Mouse (Mus musculus): Measurements from ENCODE around the gene Mmp23. TPM values are rescaled to one million over a fixed set of nuclear protein-coding genes. Genes with fewer than 3 reads are reported as not detected.
"Not testable (repeated sequence)": the region's sequence is repeated elsewhere in the genome, so short reads cannot be mapped to it uniquely, and the experiment has no call there.

The Mmp23 gene
- polyA plus RNA-seq, 1 experiment from 2014 or later, result 71.7 TPM

- H3K9me3 ChIP-seq (ENCODE audit: low read length); H3K4me2 ChIP-seq (replicated peaks; ENCODE audit: low read depth, low read length); H3K4me3 ChIP-seq (ENCODE audit: low read length); H3K27ac ChIP-seq (ENCODE audit: low read length); H3K9ac ChIP-seq (replicated peaks; ENCODE audit: low read length); ATAC-seq (ENCODE audit: low FRiP score, low TSS enrichment); H3K27me3 ChIP-seq (ENCODE audit: insufficient read depth, low read length); H3K4me1 ChIP-seq (ENCODE audit: insufficient read depth, low read length): not testable (repeated sequence)
- WGBS, result 96% methylated on average over 2 of the region's 2 CpGs
- peaks cover 69% of the 10 kb centered on the region for H3K36me3 ChIP-seq (ENCODE audit: insufficient read depth, low read length)
Measured at GRCm38 (mm10) chr4:155645308-155645707, 7.9 kb downstream of the Mmp23 start, which contains the start of gene Gm10563. TSS of gene Gm10563 (minus strand) at chr4:155645408.

- H3K36me3 ChIP-seq (ENCODE audit: insufficient read depth, low read length), result peaks cover 60% of the 10 kb centered on the region
- H3K4me3 ChIP-seq (ENCODE audit: low read length), result no peak overlapping the region
- H3K9me3 ChIP-seq (ENCODE audit: low read length), result no peaks in the 10 kb centered on the region
- H3K9ac ChIP-seq (replicated peaks; ENCODE audit: low read length), result no peak overlapping the region
- no peaks in the 10 kb centered on the region for H3K27me3 ChIP-seq (ENCODE audit: insufficient read depth, low read length)
- no peaks in the 10 kb centered on the region for H3K4me1 ChIP-seq (ENCODE audit: insufficient read depth, low read length)
- no peak overlapping the region for H3K27ac ChIP-seq (ENCODE audit: low read length)
- 81% methylated on average over 1 of the region's 1 CpGs for whole genome bisulfite sequencing
- no peak for ATAC-seq (ENCODE audit: low FRiP score, low TSS enrichment)
- H3K4me2 ChIP-seq (replicated peaks; ENCODE audit: low read depth, low read length), result no peak overlapping the region
Measured at GRCm38 (mm10) chr4:155643531-155643930, 9.7 kb downstream of the Mmp23 start.

GRCm38 (mm10) chr4:155635766-155636499 lies 17.3 kb downstream of the Mmp23 start:
- no peak for ATAC-seq (ENCODE audit: low FRiP score, low TSS enrichment)
- Histone ChIP-seq H3K27ac (ENCODE audit: low read length) (no peak overlapping the region), H3K36me3 (ENCODE audit: insufficient read depth, low read length) (peaks cover 69% of the 10 kb centered on the region), H3K4me1 (ENCODE audit: insufficient read depth, low read length) (no peaks in the 10 kb centered on the region), H3K27me3 (ENCODE audit: insufficient read depth, low read length) (no peaks in the 10 kb centered on the region), H3K9ac (replicated peaks; ENCODE audit: low read length) (no peak overlapping the region), H3K4me2 (replicated peaks; ENCODE audit: low read depth, low read length) (no peak overlapping the region), H3K9me3 (ENCODE audit: low read length) (no peaks in the 10 kb centered on the region), H3K4me3 (ENCODE audit: low read length) (no peak overlapping the region)

GRCm38 (mm10) chr4:155630267-155630666 lies 22.9 kb downstream of the Mmp23 start:
- Histone ChIP-seq H3K4me1 (ENCODE audit: insufficient read depth, low read length) (no peaks in the 10 kb centered on the region), H3K4me2 (replicated peaks; ENCODE audit: low read depth, low read length) (no peak overlapping the region), H3K4me3 (ENCODE audit: low read length) (no peak overlapping the region), H3K27me3 (ENCODE audit: insufficient read depth, low read length) (no peaks in the 10 kb centered on the region), H3K36me3 (ENCODE audit: insufficient read depth, low read length) (peaks cover 61% of the 10 kb centered on the region), H3K27ac (ENCODE audit: low read length) (no peak overlapping the region), H3K9me3 (ENCODE audit: low read length) (no peaks in the 10 kb centered on the region), H3K9ac (replicated peaks; ENCODE audit: low read length) (no peak overlapping the region)
- ATAC-seq (ENCODE audit: low FRiP score, low TSS enrichment), result no peak
- 87% methylated on average over 6 of the region's 6 CpGs for WGBS

GRCm38 (mm10) chr4:155624338-155625291 lies 28.6 kb downstream of the Mmp23 start, which contains the start of gene Cdk11b:
TSS of gene Cdk11b (plus strand) at chr4:155624854.
- ATAC-seq (ENCODE audit: low FRiP score, low TSS enrichment), result peak; percentile 100
- Histone ChIP-seq H3K9ac (replicated peaks; ENCODE audit: low read length) (peak within 1 kb of the TSS; percentile 88), H3K4me3 (ENCODE audit: low read length) (peak within 1 kb of the TSS; percentile 92), H3K4me1 (ENCODE audit: insufficient read depth, low read length) (peaks cover 8% of the 10 kb centered on the region; the same call in 1 of the 2 replicates), H3K36me3 (ENCODE audit: insufficient read depth, low read length) (peaks cover 26% of the 10 kb centered on the region), H3K27ac (ENCODE audit: low read length) (peak within 1 kb of the TSS; percentile 95), H3K27me3 (ENCODE audit: insufficient read depth, low read length) (no peaks in the 10 kb centered on the region), H3K4me2 (replicated peaks; ENCODE audit: low read depth, low read length) (peak within 1 kb of the TSS; percentile 89), H3K9me3 (ENCODE audit: low read length) (no peaks in the 10 kb centered on the region)
- under 1% methylated on average over 84 of the region's 84 CpGs for WGBS

- Histone ChIP-seq H3K27ac (ENCODE audit: low read length) (no peak overlapping the region), H3K9ac (replicated peaks; ENCODE audit: low read length) (no peak overlapping the region), H3K9me3 (ENCODE audit: low read length) (no peaks in the 10 kb centered on the region), H3K36me3 (ENCODE audit: insufficient read depth, low read length) (peaks cover 57% of the 10 kb centered on the region), H3K4me3 (ENCODE audit: low read length) (no peak overlapping the region), H3K4me2 (replicated peaks; ENCODE audit: low read depth, low read length) (no peak overlapping the region), H3K27me3 (ENCODE audit: insufficient read depth, low read length) (no peaks in the 10 kb centered on the region), H3K4me1 (ENCODE audit: insufficient read depth, low read length) (peaks cover 1% of the 10 kb centered on the region; the same call in 1 of the 2 replicates)
- ATAC-seq (ENCODE audit: low FRiP score, low TSS enrichment), result no peak
- WGBS, result 92% methylated on average over 5 of the region's 5 CpGs
Measured at GRCm38 (mm10) chr4:155618321-155618720, 34.9 kb downstream of the Mmp23 start.

- Histone ChIP-seq H3K27ac (ENCODE audit: low read length) (no peak overlapping the region), H3K36me3 (ENCODE audit: insufficient read depth, low read length) (peaks cover 73% of the 10 kb centered on the region), H3K27me3 (ENCODE audit: insufficient read depth, low read length) (no peaks in the 10 kb centered on the region), H3K4me1 (ENCODE audit: insufficient read depth, low read length) (no peaks in the 10 kb centered on the region), H3K9ac (replicated peaks; ENCODE audit: low read length) (no peak overlapping the region), H3K4me2 (replicated peaks; ENCODE audit: low read depth, low read length) (no peak overlapping the region), H3K9me3 (ENCODE audit: low read length) (no peaks in the 10 kb centered on the region), H3K4me3 (ENCODE audit: low read length) (no peak overlapping the region)
- WGBS, result 96% methylated on average over 3 of the region's 3 CpGs
- ATAC-seq (ENCODE audit: low FRiP score, low TSS enrichment), result no peak
Measured at GRCm38 (mm10) chr4:155613264-155613663, 39.9 kb downstream of the Mmp23 start.

GRCm38 (mm10) chr4:155611860-155612259 lies 41.3 kb downstream of the Mmp23 start:
- ATAC-seq (ENCODE audit: low FRiP score, low TSS enrichment), result no peak
- H3K27ac ChIP-seq (ENCODE audit: low read length), result no peak overlapping the region
- no peak overlapping the region for H3K9ac ChIP-seq (replicated peaks; ENCODE audit: low read length)
- no peak overlapping the region for H3K4me2 ChIP-seq (replicated peaks; ENCODE audit: low read depth, low read length)
- H3K9me3 ChIP-seq (ENCODE audit: low read length), result no peaks in the 10 kb centered on the region
- no peaks in the 10 kb centered on the region for H3K4me1 ChIP-seq (ENCODE audit: insufficient read depth, low read length)
- H3K27me3 ChIP-seq (ENCODE audit: insufficient read depth, low read length), result no peaks in the 10 kb centered on the region
- no peak overlapping the region for H3K4me3 ChIP-seq (ENCODE audit: low read length)
- 94% methylated on average over 3 of the region's 3 CpGs for WGBS
- H3K36me3 ChIP-seq (ENCODE audit: insufficient read depth, low read length), result peaks cover 59% of the 10 kb centered on the region

GRCm38 (mm10) chr4:155606825-155607224 lies 46.4 kb downstream of the Mmp23 start:
- Histone ChIP-seq H3K27ac (ENCODE audit: low read length) (no peak overlapping the region), H3K36me3 (ENCODE audit: insufficient read depth, low read length) (peaks cover 21% of the 10 kb centered on the region), H3K9ac (replicated peaks; ENCODE audit: low read length) (no peak overlapping the region), H3K27me3 (ENCODE audit: insufficient read depth, low read length) (no peaks in the 10 kb centered on the region), H3K9me3 (ENCODE audit: low read length) (no peaks in the 10 kb centered on the region), H3K4me3 (ENCODE audit: low read length) (no peak overlapping the region), H3K4me1 (ENCODE audit: insufficient read depth, low read length) (peaks cover 6% of the 10 kb centered on the region; the same call in 1 of the 2 replicates), H3K4me2 (replicated peaks; ENCODE audit: low read depth, low read length) (no peak overlapping the region)
- WGBS, result 32% methylated on average over 2 of the region's 2 CpGs
- peak; percentile 52; the same call in 1 of the 2 replicates for ATAC-seq (ENCODE audit: low FRiP score, low TSS enrichment)
